Mouse (Mus musculus) cortical plate, adult 2 months (tissue): Measurements from ENCODE around the gene Ints11. TPM values are rescaled to one million over a fixed set of nuclear protein-coding genes. Genes with fewer than 3 reads are reported as not detected.
A peak's percentile ranks its signal among the peaks of the same experiment; 100 is the strongest.

Experiments used
- H3K27ac ChIP-seq: fragments of 200-500 bp; 2 replicates; pipeline ENCODE4 v1.5.1; 2012; ENCODE audit warnings: low read length, control low read depth, inconsistent platforms; ENCODE audit not compliant: insufficient read depth
- H3K4me1 ChIP-seq: fragments of 200-500 bp; 2 replicates; pipeline ENCODE4 v1.6.1; 2011; ENCODE audit warnings: low read length; ENCODE audit not compliant: control insufficient read depth, insufficient read depth
- H3K4me3 ChIP-seq: fragments of 200-500 bp; 2 replicates; pipeline ENCODE4 v1.5.1; 2011; ENCODE audit warnings: mild to moderate bottlenecking, low read length, control low read depth; ENCODE audit not compliant: insufficient read depth
- CTCF ChIP-seq: fragments of 200-500 bp; IDR thresholded peaks from 2 replicates; pipeline ENCODE4 v1.5.1; 2011; ENCODE audit warnings: mild to moderate bottlenecking, control low read depth, low read length; ENCODE audit not compliant: insufficient read depth; ENCODE audit errors: extremely low read depth
- POLR2A ChIP-seq: fragments of 200-500 bp; IDR thresholded peaks from 2 replicates; pipeline ENCODE4 v1.6.1; 2011; ENCODE audit warnings: mild to moderate bottlenecking, low read length, control low read depth; ENCODE audit not compliant: insufficient read depth; ENCODE audit errors: extremely low read depth
- polyA plus RNA-seq: library from polyadenylated mRNA; depleted of rRNA; stranded (reverse); fragments of >200 nt; gene quantifications from 2 replicates; pipeline ENCODE4 v1.2.3, GENCODE M21; 2012; rRNA removed

The Ints11 gene
- polyA plus RNA-seq: 39.4 and 42.5 TPM in 2 replicates

- H3K4me1 ChIP-seq: peaks cover 2% of the 10 kb centered on the region; the same call in 1 of the 2 replicates
- H3K27ac ChIP-seq: no peak within 1 kb of the TSS
- H3K4me3 ChIP-seq: peak within 1 kb of the TSS; percentile 96
- no peak for TF ChIP-seq CTCF
- peak; percentile 72 for TF ChIP-seq POLR2A
Measured at GRCm38 (mm10) chr4:155869317-155870033, at the start of gene Ints11, which contains the start of gene Cptp. Ints11 (plus strand) TSS chr4:155869546. Cptp (minus strand) TSS chr4:155869440.

GRCm38 (mm10) chr4:155821025-155821424 is 48.3 kb upstream of the Ints11 start:
- H3K27ac ChIP-seq: no peak overlapping the region
- peaks cover 1% of the 10 kb centered on the region; the same call in 1 of the 2 replicates for H3K4me1 ChIP-seq
- H3K4me3 ChIP-seq: no peak overlapping the region
- TF ChIP-seq POLR2A (no peak), CTCF (no peak)

GRCm38 (mm10) chr4:155823443-155823842 is 45.9 kb upstream of the Ints11 start:
- TF ChIP-seq POLR2A: no peak
- no peak for TF ChIP-seq CTCF
- Histone ChIP-seq H3K4me3 (no peak overlapping the region), H3K27ac (no peak overlapping the region), H3K4me1 (peaks cover 1% of the 10 kb centered on the region; the same call in 1 of the 2 replicates)

- peaks cover 4% of the 10 kb centered on the region for H3K4me1 ChIP-seq
- TF ChIP-seq CTCF (no peak), POLR2A (no peak)
- H3K27ac ChIP-seq: no peak overlapping the region
- H3K4me3 ChIP-seq: no peak overlapping the region
Measured at GRCm38 (mm10) chr4:155829866-155830265, 39.5 kb upstream of the Ints11 start.

- no peak overlapping the region; the same call in 1 of the 2 replicates for H3K4me3 ChIP-seq
- no peak overlapping the region for H3K27ac ChIP-seq
- TF ChIP-seq POLR2A (no peak), CTCF (no peak)
- peaks cover 4% of the 10 kb centered on the region for H3K4me1 ChIP-seq
Measured at GRCm38 (mm10) chr4:155830596-155830995, 38.8 kb upstream of the Ints11 start.

GRCm38 (mm10) chr4:155831205-155831766 is 38.1 kb upstream of the Ints11 start, which contains the start of gene Aurkaip1:
Aurkaip1 (plus strand) TSS chr4:155831272.
- Histone ChIP-seq H3K4me1 (peaks cover 4% of the 10 kb centered on the region), H3K27ac (peak within 1 kb of the TSS; percentile 32), H3K4me3 (peak within 1 kb of the TSS; percentile 80)
- TF ChIP-seq CTCF: peak; percentile 72
- TF ChIP-seq POLR2A: peak; percentile 68

- no peak for TF ChIP-seq CTCF
- TF ChIP-seq POLR2A: no peak
- peak overlapping the region; percentile 32 for H3K27ac ChIP-seq
- H3K4me3 ChIP-seq: peak overlapping the region; percentile 80
- H3K4me1 ChIP-seq: peaks cover 4% of the 10 kb centered on the region
Measured at GRCm38 (mm10) chr4:155831831-155832230, 37.5 kb upstream of the Ints11 start.

- H3K27ac ChIP-seq: no peak overlapping the region
Measured at GRCm38 (mm10) chr4:155832321-155832720, 37.0 kb upstream of the Ints11 start.

GRCm38 (mm10) chr4:155833234-155833633 is 36.1 kb upstream of the Ints11 start:
- TF ChIP-seq POLR2A: no peak
- no peak for TF ChIP-seq CTCF
- Histone ChIP-seq H3K4me1 (peaks cover 4% of the 10 kb centered on the region), H3K4me3 (no peak overlapping the region), H3K27ac (no peak overlapping the region)

More at GRCm38 (mm10) chr4:155832321-155832720, 37.0 kb upstream of the Ints11 start:
- peaks cover 4% of the 10 kb centered on the region for H3K4me1 ChIP-seq
- TF ChIP-seq CTCF: no peak
- no peak for TF ChIP-seq POLR2A
- peak overlapping the region; percentile 80 for H3K4me3 ChIP-seq
